Mouse (Mus musculus) heart, postnatal 25 days (tissue): ENCODE data around the gene Apex2. TPM values are rescaled to one million over a fixed set of nuclear protein-coding genes. Genes with fewer than 3 reads are reported as not detected.

ENCODE experiments used
- DNase-seq: peaks from one replicate; pipeline ENCODE4 v3.0.0; 2022; ENCODE audit warnings: low spot score
- intact Hi-C: fragments of 180-260 bp; cut with DNase I; formaldehyde crosslinking; loops from one replicate; pipeline ENCODE4 v1.15.1; 2025
- total RNA-seq, 2 experiments: library from RNA; stranded (reverse); gene quantifications; 2 replicates each; pipeline ENCODE4 v1.2.3; 2021

The Apex2 gene
- 1 to 10 TPM; 4.7 to 6.5 TPM for total RNA-seq

GRCm38 (mm10) chrX:150589696-150590095 is at the start of gene Apex2:
Apex2 (minus strand) TSS chrX:150589868.
- intact Hi-C loops: loop anchor here (5.0 kb wide), 2 partner anchors 107 to 753 kb away; partner anchors contain the start of gene Fam120c
- DNase-seq: no peak

DNA sequence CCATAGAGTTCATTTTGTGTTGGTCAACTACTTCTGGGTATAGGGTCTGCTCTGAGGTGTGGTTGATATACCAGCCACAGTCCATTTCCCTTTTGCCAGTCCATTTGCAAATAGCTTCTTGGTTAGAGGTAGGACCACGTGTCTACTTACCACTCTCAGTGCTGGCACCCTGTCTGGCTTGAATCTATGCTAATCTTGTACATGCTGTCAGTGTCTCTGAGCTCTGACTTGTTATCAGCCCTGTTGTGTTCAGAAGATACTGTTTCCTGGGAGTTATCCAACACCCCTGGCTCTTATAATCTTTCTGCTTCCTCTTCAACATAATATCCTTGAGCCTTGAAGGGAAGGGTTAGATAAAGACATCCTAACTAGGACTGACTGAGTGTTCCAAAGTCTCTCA is 46.8 kb upstream of the Apex2 start:
- DNase-seq: no peak
- intact Hi-C loops: no loop called here

- intact Hi-C loops: no loop called here
- DNase-seq: no peak
These were observed 9.2 kb upstream of the Apex2 start for GRCm38 (mm10) chrX:150598882-150599281.

GRCm38 (mm10) chrX:150595016-150595760 is 5.5 kb upstream of the Apex2 start:
- DNase-seq: no peak
- intact Hi-C loops: no loop called here

- no peak for DNase-seq
- intact Hi-C loops: no loop called here
These were observed 4.5 kb upstream of the Apex2 start for GRCm38 (mm10) chrX:150594176-150594575.

GRCm38 (mm10) chrX:150593266-150594035 is 3.8 kb upstream of the Apex2 start:
- DNase-seq: no peak

GRCm38 (mm10) chrX:150588023-150588764 is 1.5 kb downstream of the Apex2 start, which contains the start of gene Pfkfb1:
Pfkfb1 (plus strand) TSS chrX:150588229.
- DNase-seq: peak; percentile 63
- intact Hi-C loops: loop anchor here (5.0 kb wide), 2 partner anchors 106 to 754 kb away; partner anchors contain the start of gene Fam120c

More at GRCm38 (mm10) chrX:150593266-150594035, 3.8 kb upstream of the Apex2 start:
- intact Hi-C loops: no loop called here

- DNase-seq: no peak
- intact Hi-C loops: loop anchor here (5.0 kb wide), 2 partner anchors 103 to 757 kb away; partner anchors contain the start of gene Fam120c
These were observed 4.6 kb downstream of the Apex2 start for GRCm38 (mm10) chrX:150585116-150585515.

GRCm38 (mm10) chrX:150581921-150582320 is 7.7 kb downstream of the Apex2 start:
- intact Hi-C loops: no loop called here
- no peak for DNase-seq

DNA sequence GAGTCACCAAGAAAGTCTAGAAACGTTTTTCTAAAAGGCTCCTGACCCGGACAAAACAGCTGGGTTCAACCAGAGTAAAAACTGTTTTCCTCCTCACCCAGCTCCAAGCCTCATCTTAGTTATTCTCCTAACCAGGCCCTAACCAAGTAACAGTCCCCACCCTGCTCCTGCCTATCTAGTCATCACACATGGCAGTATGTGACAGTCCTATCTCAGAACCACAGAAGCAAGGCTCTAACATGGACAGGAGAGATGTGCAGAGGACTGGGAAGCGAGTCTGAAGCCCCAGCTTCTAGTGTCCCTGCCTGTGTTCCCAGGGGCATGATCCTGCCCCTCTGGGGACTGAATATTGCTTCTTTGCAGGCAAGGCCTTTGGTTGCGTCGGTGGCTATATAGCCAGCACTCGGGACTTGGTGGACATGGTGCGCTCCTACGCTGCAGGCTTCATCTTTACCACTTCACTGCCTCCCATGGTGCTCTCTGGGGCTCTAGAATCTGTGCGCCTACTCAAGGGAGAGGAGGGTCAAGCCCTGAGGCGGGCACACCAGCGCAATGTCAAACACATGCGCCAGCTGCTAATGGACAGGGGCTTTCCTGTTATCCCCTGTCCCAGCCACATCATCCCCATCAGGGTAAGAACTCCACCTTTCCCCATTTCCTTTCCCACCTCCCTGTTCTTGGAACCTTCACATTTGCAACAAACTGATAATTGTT is 24.9 kb downstream of the Apex2 start:
- no peak for DNase-seq
- intact Hi-C loops: no loop called here

- intact Hi-C loops: no loop called here
- no peak for DNase-seq
These were observed 35.6 kb downstream of the Apex2 start for GRCm38 (mm10) chrX:150554032-150554431.

- DNase-seq: no peak
- intact Hi-C loops: no loop called here
These were observed 37.7 kb downstream of the Apex2 start for GRCm38 (mm10) chrX:150551986-150552385.

GRCm38 (mm10) chrX:150549639-150550038 is 40.0 kb downstream of the Apex2 start:
- intact Hi-C loops: no loop called here
- no peak for DNase-seq

DNA sequence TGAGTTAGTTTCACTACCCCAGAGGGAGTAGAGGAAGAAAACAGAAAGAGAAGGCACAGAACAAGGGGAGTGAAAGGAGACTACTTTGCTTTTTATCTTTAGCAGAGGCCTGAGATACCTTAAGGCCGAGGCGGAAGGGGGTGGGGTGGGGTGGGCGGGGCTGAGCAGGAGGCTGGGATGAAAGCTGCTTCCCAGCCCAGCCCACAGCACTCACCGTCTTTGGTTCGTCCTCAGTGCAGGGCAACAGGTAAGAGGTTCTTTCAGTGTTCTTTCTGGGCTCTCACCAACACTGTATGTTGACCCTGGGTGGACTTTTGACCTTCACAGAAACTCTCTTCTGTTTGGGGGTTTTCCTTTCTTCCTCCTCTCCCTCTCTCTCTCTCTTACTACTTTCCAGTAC is 42.4 kb downstream of the Apex2 start, which contains the start of gene Alas2:
TSS of gene Alas2 (plus strand) at position 137 of the 400 bp plus-strand sequence.
- DNase-seq: no peak
- intact Hi-C loops: no loop called here

DNA sequence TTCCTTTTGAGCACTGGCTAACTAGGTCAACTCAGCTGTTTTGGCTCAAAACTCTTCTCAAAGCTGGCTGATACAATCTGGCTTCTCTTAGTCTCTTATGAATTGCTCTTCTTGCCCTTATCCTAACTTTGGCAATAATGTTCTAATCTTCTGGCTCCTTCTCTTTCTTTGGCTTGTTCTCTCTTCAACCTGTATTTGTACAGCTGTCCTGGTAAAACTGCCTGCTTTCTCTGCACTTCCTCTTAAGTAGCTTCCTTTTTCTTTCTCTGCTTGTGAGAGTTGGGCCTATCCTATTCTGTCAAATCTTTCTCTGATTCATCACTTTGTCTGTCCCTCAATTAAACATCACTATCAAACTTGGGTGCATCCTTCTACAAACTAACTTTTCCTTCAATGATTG is 48.0 kb downstream of the Apex2 start:
- DNase-seq: no peak
- intact Hi-C loops: no loop called here

- DNase-seq: no peak
- intact Hi-C loops: no loop called here
These were observed 49.6 kb downstream of the Apex2 start for GRCm38 (mm10) chrX:150540111-150540510.

DNA sequence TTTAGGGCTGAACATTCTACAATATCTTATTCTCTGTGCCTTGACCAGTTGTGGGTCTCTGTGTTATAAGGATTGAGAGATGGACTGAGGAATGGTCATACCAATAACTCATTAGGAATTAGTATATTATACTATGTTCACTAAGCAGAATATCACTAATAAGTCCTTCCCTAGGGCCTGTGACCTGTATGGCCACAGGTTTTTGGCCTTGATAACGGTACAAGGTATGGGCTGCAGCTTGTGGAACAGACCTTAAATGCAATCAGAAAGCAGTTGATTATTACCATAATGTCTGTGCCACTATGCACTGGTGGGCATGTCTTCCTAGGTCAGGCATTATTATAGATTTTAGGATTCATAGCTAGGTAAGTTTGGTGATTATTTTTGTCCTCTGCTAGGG is 73.2 kb downstream of the Apex2 start:
- DNase-seq: no peak
- intact Hi-C loops: no loop called here

DNA sequence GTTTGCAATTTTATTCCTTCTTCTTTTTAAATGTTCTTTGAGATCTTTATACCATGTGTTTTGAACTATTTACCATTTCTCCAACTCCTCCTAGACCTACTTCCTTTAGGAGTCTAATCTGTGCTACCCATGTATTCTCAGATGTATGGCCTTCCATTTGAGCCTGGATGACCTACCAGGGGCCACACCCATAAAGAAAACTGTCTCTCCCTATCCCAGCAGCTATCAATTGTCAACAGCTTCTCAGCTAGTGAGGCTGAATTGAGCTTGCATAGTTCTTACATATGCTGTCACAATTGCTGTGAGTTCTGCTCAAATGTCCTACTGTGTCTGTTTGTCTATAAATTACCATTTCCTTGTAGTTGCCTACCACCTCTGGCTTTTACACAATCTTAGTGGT is 73.7 kb downstream of the Apex2 start:
- DNase-seq: no peak
- intact Hi-C loops: no loop called here

DNA sequence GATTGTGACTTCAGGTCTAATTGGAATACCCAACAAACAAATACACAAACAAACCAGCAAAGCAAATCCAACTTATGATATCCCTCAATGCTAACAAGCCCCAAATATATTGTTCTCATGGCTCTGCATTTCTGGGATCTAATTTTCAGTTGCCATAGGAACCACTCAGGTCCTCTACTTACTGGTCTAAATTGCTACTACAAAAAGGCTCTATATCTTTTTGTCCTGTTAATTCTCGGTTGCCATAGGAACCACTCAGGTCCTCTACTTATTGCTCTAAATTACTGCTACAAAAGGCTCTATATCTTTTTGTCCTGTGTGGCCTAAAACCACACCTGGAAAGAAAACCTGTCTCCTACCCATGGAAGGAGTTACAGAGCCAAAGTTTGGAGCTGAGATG is 75.5 kb downstream of the Apex2 start:
- intact Hi-C loops: loop anchor here (5.0 kb wide), 3 partner anchors 148 to 1633 kb away; no protein-coding TSS in a partner anchor
- no peak for DNase-seq
